Comparison of ENCODE assay signal across 17 mouse cellular contexts in genomic region chr14:22269812-22270211, GRCm38 (mm10).
DNase-seq lines count a peak whose midpoint lies in the region; ATAC-seq and TF ChIP-seq lines count a peak whose summit lies in the region.
"Had no signal": no experiment of that assay in that cellular context is flagged by ENCODE, and none has a peak within 500 bp of the region (broad histone marks: within the 10 kb centered on the region; RNA-seq: fewer than 3 reads in every experiment).

No protein-coding gene starts in this region.

- H3K27me3 ChIP-seq in liver, postnatal 0 days (ENCODE audit: insufficient read depth, low read length) = no peaks in the 10 kb centered on the region
- 0 out of 2 replicates have a peak, but pooled peaks cover 3% of the 10 kb centered on the region for H3K27me3 ChIP-seq in lung, embryonic 14.5 days (ENCODE audit: insufficient read depth, low read length)
- H3K27me3 ChIP-seq: midbrain, embryonic 13.5 days; Patski had no signal

- no peaks in the 10 kb centered on the region for H3K4me1 ChIP-seq in liver, postnatal 0 days (ENCODE audit: insufficient read depth)
- H3K4me1 ChIP-seq in lung, embryonic 14.5 days (ENCODE audit: insufficient read depth) = no peaks in the 10 kb centered on the region
- H3K4me1 ChIP-seq: midbrain, embryonic 13.5 days had no signal

- no peak overlapping the region for H3K4me3 ChIP-seq in liver, postnatal 0 days (ENCODE audit: low read depth, low read length)
- no peak overlapping the region for H3K4me3 ChIP-seq in lung, embryonic 14.5 days (ENCODE audit: low read depth, low read length)
- H3K4me3 ChIP-seq: hindbrain, embryonic 10.5 days; midbrain, embryonic 13.5 days; myocyte had no signal

- no peak for TF ChIP-seq CTCF in liver, postnatal 0 days (IDR thresholded peaks at IDR 0.05; ENCODE audit: low read depth)
- no peak for TF ChIP-seq CTCF in lung, embryonic 14.5 days (IDR thresholded peaks at IDR 0.05; ENCODE audit: low read depth)

- no peaks in the 10 kb centered on the region for H3K9me3 ChIP-seq in liver, postnatal 0 days (ENCODE audit: low read length)
- no peaks in the 10 kb centered on the region for H3K9me3 ChIP-seq in lung, embryonic 14.5 days (ENCODE audit: low read depth, low read length)
- H3K9me3 ChIP-seq: hindbrain, embryonic 10.5 days; midbrain, embryonic 13.5 days had no signal

- peak; percentile 33 to 55 for DNase-seq in adrenal gland, adult (ENCODE audit: inconsistent age in 2 of 2, low spot score in 1 of 2)
- DNase-seq in adrenal gland, postnatal 25 days = no peak
- no peak for DNase-seq in liver, postnatal 0 days
- no peak for DNase-seq in liver
- DNase-seq in lung, embryonic 14.5 days = peak; percentile 63
- DNase-seq in left cerebral cortex, adult 18-20 months (ENCODE audit: low spot score in 2 of 2) = no peak
- DNase-seq in urinary bladder, postnatal 36 days (ENCODE audit: low spot score in 2 of 2) = no peak
- DNase-seq: cerebellum, adult 18-20 months; left cerebral cortex, postnatal 4 days; right cerebral cortex, adult 18-20 months; spleen, adult 18-20 months had no signal

- H3K9ac ChIP-seq in liver, postnatal 0 days (replicated peaks) = no peak overlapping the region
- no peak overlapping the region for H3K9ac ChIP-seq in lung, embryonic 14.5 days
- H3K9ac ChIP-seq: midbrain, embryonic 13.5 days had no signal

- no peak overlapping the region for H3K4me2 ChIP-seq in liver, postnatal 0 days (ENCODE audit: low read depth, low read length)
- no peak overlapping the region for H3K4me2 ChIP-seq in lung, embryonic 14.5 days
- H3K4me2 ChIP-seq: midbrain, embryonic 13.5 days had no signal

- no peaks in the 10 kb centered on the region for H3K36me3 ChIP-seq in liver, postnatal 0 days (replicated peaks; ENCODE audit: insufficient read depth, low read length)
- H3K36me3 ChIP-seq in lung, embryonic 14.5 days (ENCODE audit: insufficient read depth) = no peaks in the 10 kb centered on the region
- H3K36me3 ChIP-seq: hindbrain, embryonic 10.5 days; midbrain, embryonic 13.5 days had no signal

- H3K27ac ChIP-seq in liver, postnatal 0 days (ENCODE audit: low read depth) = no peak overlapping the region
- no peak overlapping the region for H3K27ac ChIP-seq in lung, embryonic 14.5 days (ENCODE audit: low read depth)
- H3K27ac ChIP-seq: hindbrain, embryonic 10.5 days; macrophage; midbrain, embryonic 13.5 days had no signal

- TF ChIP-seq EP300 in liver, postnatal 0 days (IDR thresholded peaks at IDR 0.05; ENCODE audit: low read depth) = peak; percentile 39

- ATAC-seq in liver, postnatal 0 days = peak; percentile 54
- peak; percentile 44 for ATAC-seq in lung, embryonic 14.5 days (ENCODE audit: insufficient read depth)
- no peak for ATAC-seq in megakaryocyte-erythroid progenitor cell, adult 5-6 weeks (replicated peaks; ENCODE audit: low FRiP score, low TSS enrichment, poor library complexity, severe bottlenecking)
- ATAC-seq: midbrain, embryonic 13.5 days; Patski had no signal

- 69% methylated on average over 9 of the region's 9 CpGs for whole genome bisulfite sequencing in liver, postnatal 0 days (ENCODE audit: insufficient replicate concordance)
- 72% methylated on average over 9 of the region's 9 CpGs for WGBS in lung, embryonic 14.5 days

Comparison
In these comparisons a context has a peak if more than half of its experiments do, and no peak if none do; other contexts are left out.
1. DNase-seq: peak in adrenal gland, adult (2 of 2) and lung, embryonic 14.5 days (single experiment); none in adrenal gland, postnatal 25 days (single experiment), liver, postnatal 0 days (single experiment), liver (single experiment), left cerebral cortex, adult 18-20 months (0 of 2) and urinary bladder, postnatal 36 days (0 of 2).